Mouse (Mus musculus) limb, embryonic 13.5 days (tissue): ENCODE data around the gene Scin. TPM values are rescaled to one million over a fixed set of nuclear protein-coding genes. Genes with fewer than 3 reads are reported as not detected.

Experiments
- ATAC-seq: fragments of 200-750 bp; cut with Nextera tagmentation; 2 replicates; pipeline ENCODE4 v1.8.0; 2017; ENCODE audit warnings: low read depth, moderate number of reproducible peaks, moderate TSS enrichment; ENCODE audit not compliant: low FRiP score
- H3K27ac ChIP-seq: fragments of 300-500 bp; sonication (generic); 2 replicates; pipeline ENCODE4 v1.5.1; 2015; ENCODE audit warnings: inconsistent platforms, mild to moderate bottlenecking, moderate library complexity
- H3K27me3 ChIP-seq: fragments of 300-500 bp; sonication (generic); 2 replicates; pipeline ENCODE4 v1.6.1; 2015; ENCODE audit warnings: mild to moderate bottlenecking, inconsistent platforms
- H3K36me3 ChIP-seq: fragments of 300-500 bp; sonication (generic); 2 replicates; pipeline ENCODE4 v1.6.1; 2015; ENCODE audit warnings: inconsistent platforms, mild to moderate bottlenecking, moderate library complexity
- H3K4me1 ChIP-seq: fragments of 300-500 bp; sonication (generic); 2 replicates; pipeline ENCODE4 v1.6.1; 2015; ENCODE audit warnings: inconsistent platforms
- H3K4me2 ChIP-seq: fragments of 300-500 bp; sonication (generic); replicated peaks from 2 replicates; pipeline ENCODE4 v1.6.1; 2015; ENCODE audit warnings: inconsistent platforms, mild to moderate bottlenecking, moderate library complexity
- H3K4me3 ChIP-seq: fragments of 300-500 bp; sonication (generic); 2 replicates; pipeline ENCODE4 v1.5.1; 2015; ENCODE audit warnings: moderate library complexity, mild to moderate bottlenecking, inconsistent platforms
- H3K9ac ChIP-seq: fragments of 300-500 bp; sonication (generic); 2 replicates; pipeline ENCODE4 v1.6.1; 2015; ENCODE audit warnings: mild to moderate bottlenecking, inconsistent platforms
- H3K9me3 ChIP-seq: fragments of 300-500 bp; sonication (generic); 2 replicates; pipeline ENCODE4 v1.6.1; 2016; ENCODE audit warnings: inconsistent platforms
- WGBS: fragments of 180-500 bp; shearing (Covaris S2); methylation state at CpG from one replicate; pipeline ENCODE4 v1.1.7; 2015; 5-methylcytosine and 5-hydroxymethylcytosine counted together
- polyA plus RNA-seq: library from polyadenylated mRNA; unstranded; fragments of >200 nt; fragmentation: Nextera tagmentation; extraction: Ambion mirVana; gene quantifications from 2 replicates; pipeline ENCODE4 v1.2.1, GENCODE M21; 2015

The Scin gene
- polyA plus RNA-seq, 1 experiment from 2014 or later: 12.3 TPM

DNA sequence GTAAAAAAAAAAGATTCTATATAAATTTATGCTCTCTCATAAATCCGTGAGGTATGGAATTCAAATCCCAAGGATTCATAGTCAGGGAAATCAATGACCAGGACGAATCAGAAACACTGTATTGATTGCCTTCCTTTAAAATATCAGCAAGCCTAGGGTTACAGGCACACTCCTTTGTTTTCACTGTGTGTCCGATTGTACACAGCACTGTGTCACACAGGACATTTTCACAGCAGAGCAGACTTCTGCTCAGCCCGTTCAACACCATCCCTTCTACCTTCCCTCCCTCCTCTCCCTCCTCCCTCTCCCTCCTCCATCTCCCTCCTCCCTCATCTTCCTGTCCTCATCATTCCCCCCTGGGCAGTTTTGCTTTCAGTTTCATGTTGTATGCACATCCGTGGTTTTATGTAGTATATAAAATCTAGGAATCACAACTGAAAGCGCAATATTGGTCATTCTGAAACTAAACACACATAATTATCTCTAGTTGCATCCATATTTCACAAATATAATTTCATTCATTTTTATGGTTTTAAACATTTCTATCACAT is 116.0 kb downstream of the Scin start:
- Histone ChIP-seq H3K4me2 (no peak overlapping the region), H3K4me3 (no peak overlapping the region), H3K9me3 (no peaks in the 10 kb centered on the region), H3K27me3 (no peaks in the 10 kb centered on the region), H3K36me3 (no peaks in the 10 kb centered on the region), H3K4me1 (peaks cover 14% of the 10 kb centered on the region), H3K27ac (no peak overlapping the region), H3K9ac (no peak overlapping the region)
- no peak for ATAC-seq
- WGBS: 60% methylated on average over 6 of the region's 6 CpGs

DNA sequence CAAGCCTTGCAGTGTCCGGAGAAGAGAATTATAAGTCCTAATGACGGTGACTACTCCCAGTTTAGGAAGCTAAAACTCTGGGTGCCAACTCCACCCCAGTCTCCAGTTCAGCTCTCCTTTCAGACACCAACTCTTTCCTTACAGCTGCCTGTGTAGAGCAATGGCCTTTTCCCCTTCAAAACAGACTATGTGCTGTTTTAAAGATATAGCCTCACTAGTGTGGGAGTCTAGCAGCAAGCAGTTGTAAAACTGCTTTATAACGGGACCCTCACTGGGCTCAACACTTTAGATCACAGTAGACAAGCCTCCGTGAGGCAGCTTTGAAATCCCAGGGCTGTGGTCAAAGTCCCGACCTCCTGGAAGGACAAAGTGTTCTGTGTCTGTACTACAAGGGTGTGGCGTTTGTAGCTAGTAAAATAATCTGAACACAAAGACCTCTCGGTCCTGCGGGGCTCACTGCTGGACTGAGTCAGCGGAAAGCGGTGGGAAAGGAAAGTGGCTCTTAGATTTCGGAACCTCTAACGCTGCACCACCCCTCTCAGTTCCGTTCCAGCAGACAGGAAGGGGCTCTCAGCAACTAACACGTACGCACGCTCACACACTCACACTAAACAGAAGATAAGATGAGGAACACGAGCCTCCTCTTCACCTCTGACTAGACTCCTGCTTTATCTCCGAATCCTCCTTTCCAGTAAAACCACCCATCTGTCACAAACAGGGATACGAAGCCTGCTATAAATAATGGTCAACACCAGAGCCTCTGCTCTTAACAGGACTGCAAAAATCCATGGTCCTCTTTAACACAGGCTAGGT is 117.2 kb downstream of the Scin start:
- peak overlapping the region; percentile 43 for H3K4me3 ChIP-seq
- H3K9me3 ChIP-seq: no peaks in the 10 kb centered on the region
- H3K9ac ChIP-seq: peak overlapping the region; percentile 51
- H3K4me2 ChIP-seq: peak overlapping the region; percentile 65
- peak; percentile 84; the same call in 1 of the 2 replicates for ATAC-seq
- WGBS: 14% methylated on average over 19 of the region's 19 CpGs
- H3K27me3 ChIP-seq: no peaks in the 10 kb centered on the region
- peaks cover 14% of the 10 kb centered on the region for H3K4me1 ChIP-seq
- no peaks in the 10 kb centered on the region for H3K36me3 ChIP-seq
- H3K27ac ChIP-seq: peak overlapping the region; percentile 73

DNA sequence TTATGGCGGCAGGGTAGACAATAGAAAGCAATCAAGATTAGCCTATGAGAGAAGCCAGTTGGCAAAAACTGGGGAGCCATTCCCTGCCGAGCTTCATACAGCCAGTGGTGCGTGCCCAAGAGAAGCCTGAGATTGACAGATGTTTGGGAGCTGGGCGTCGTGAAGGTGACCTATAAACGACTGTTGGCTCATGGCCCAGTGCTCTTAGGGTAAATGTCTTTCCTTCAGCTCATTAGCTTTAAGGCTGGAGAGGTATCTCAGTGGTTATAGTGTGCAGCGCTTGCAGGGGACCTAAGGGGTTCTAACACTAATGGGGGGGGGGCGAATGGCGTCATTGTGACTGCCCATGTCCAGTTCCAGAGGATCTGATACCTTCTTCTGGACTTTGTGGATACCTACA is 118.0 kb downstream of the Scin start:
- WGBS: 47% methylated on average over 9 of the region's 9 CpGs
- Histone ChIP-seq H3K9ac (no peak overlapping the region), H3K4me2 (peak overlapping the region; percentile 65), H3K9me3 (no peaks in the 10 kb centered on the region), H3K27ac (0 out of 2 replicates have a peak overlapping the region, but pooled peaks have one; percentile 73), H3K4me3 (no peak overlapping the region), H3K36me3 (no peaks in the 10 kb centered on the region), H3K27me3 (no peaks in the 10 kb centered on the region), H3K4me1 (peaks cover 14% of the 10 kb centered on the region)
- peak; percentile 34; the same call in 1 of the 2 replicates for ATAC-seq

DNA sequence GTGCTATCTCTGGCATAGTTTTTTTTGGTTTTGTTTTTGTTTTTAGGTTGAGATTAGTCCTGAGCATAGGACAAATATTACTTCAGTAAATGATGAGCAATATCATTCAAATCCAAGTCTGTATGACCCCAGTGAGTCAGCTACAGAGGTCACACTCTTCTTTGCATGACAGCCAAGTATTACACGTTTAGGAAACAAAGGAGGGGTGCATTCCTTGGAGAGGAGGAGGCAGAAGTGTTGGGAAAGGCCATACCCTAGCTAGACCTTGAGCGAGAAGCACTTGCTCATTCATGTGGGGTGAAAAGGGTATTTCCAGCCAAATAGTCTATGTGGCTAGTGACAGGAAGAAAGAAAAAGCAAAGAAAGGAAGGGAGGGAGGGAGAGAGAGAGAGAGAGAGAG is 124.2 kb downstream of the Scin start:
- H3K4me1 ChIP-seq: no peaks in the 10 kb centered on the region
- no peaks in the 10 kb centered on the region for H3K36me3 ChIP-seq
- no peaks in the 10 kb centered on the region for H3K27me3 ChIP-seq
- no peak for ATAC-seq
- no peak overlapping the region for H3K9ac ChIP-seq
- 73% methylated on average over 2 of the region's 2 CpGs for WGBS
- H3K9me3 ChIP-seq: no peaks in the 10 kb centered on the region
- H3K27ac ChIP-seq: no peak overlapping the region
- no peak overlapping the region for H3K4me2 ChIP-seq
- H3K4me3 ChIP-seq: no peak overlapping the region

Other genes with a start within 250 kb of the Scin start
- 55.4 and 55.8 TPM in 2 replicates for gene Arl4a, start 96.2 kb downstream of the Scin start, polyA plus RNA-seq
- 0.67 and 1.3 TPM in 2 replicates for gene Lsmem1, start 65.3 kb upstream of the Scin start, polyA plus RNA-seq
- gene Ifrd1, start 114.3 kb upstream of the Scin start, polyA plus RNA-seq: 109 and 118 TPM in 2 replicates